Mouse (Mus musculus): ENCODE results near the gene Lysmd1. TPM values are rescaled to one million over a fixed set of nuclear protein-coding genes. Genes with fewer than 3 reads are reported as not detected.
A peak's percentile ranks its signal among the peaks of the same experiment; 100 is the strongest.

Gene Lysmd1
- polyA plus RNA-seq, 1 experiment: not detected

DNA sequence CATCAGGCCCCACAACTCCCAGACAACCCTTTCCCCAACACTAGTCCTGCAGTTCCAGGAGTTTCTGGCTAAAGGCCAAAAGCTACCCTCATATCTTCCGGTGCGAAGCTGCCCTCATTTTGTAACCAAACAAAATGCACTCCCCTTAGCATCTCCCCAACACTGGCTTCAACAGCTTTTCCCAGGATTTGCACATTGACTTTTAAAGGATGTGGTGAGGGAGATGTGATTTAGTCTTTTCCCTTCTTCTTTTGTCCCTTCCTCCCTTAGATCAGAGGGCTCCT lies 28.4 kb downstream of the Lysmd1 start:
- peaks cover 29% of the 10 kb centered on the region for H3K4me1 ChIP-seq (ENCODE audit: control insufficient read depth, insufficient read depth, low read length)
- TF ChIP-seq CTCF (IDR thresholded peaks at IDR 0.05; ENCODE audit: insufficient read depth, low read depth, low read length) (no peak), POLR2A (IDR thresholded peaks at IDR 0.05; ENCODE audit: insufficient read depth, low read depth, low read length) (no peak)
- H3K4me3 ChIP-seq (ENCODE audit: insufficient read depth, low read depth, low read length): no peak overlapping the region
- H3K27ac ChIP-seq (ENCODE audit: insufficient read depth, low read depth, low read length): peak overlapping the region; percentile 15; the same call in 1 of the 2 replicates
- WGBS: 35% methylated on average over 2 of the region's 2 CpGs

DNA sequence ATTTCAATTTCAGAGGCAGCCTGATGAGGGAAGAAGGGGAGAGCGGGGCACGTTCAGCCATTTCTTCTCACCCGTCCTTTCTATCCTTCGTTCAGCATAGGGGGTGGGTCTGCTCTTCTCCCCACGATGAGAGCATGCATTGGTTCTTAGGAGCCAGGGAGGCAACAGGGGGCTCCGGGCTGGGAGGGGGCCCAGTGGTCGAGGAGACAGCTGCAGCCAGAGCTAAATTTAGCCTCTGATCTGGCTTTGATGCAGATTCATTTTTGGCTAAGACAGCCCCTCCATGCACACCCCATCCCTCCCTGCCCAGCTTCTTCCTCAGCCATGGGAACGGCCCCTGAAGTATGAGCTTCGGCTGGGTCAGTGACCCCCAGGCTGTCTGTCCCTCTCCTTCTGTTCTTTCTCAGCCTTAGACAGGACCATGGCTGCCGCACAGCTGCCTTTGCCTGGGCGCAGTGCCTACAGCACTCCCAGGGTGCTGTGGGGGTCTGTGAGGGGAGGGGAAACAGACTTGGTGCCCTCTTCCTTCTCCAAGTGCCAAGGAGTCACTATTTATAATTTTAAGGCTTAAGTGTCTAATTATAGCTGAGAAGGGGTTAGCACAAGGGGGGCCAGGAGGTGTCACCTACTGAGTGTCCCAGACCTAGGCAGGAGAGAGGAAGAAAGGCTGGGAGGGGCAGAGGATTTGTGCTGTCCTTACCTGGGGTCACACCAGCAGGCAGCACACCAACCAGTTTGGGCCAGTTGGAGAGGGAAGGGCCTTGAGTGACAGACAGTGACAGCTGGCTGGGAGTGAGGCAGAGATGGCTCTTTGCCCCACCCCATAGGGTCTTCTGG lies 29.7 kb downstream of the Lysmd1 start:
- no peak overlapping the region for H3K4me3 ChIP-seq (ENCODE audit: insufficient read depth, low read depth, low read length)
- H3K27ac ChIP-seq (ENCODE audit: insufficient read depth, low read depth, low read length): 0 out of 2 replicates have a peak overlapping the region, but pooled peaks have one; percentile 31
- TF ChIP-seq POLR2A (IDR thresholded peaks at IDR 0.05; ENCODE audit: insufficient read depth, low read depth, low read length): no peak
- TF ChIP-seq CTCF (IDR thresholded peaks at IDR 0.05; ENCODE audit: insufficient read depth, low read depth, low read length): no peak
- H3K4me1 ChIP-seq (ENCODE audit: control insufficient read depth, insufficient read depth, low read length): peaks cover 29% of the 10 kb centered on the region
- WGBS: 41% methylated on average over 11 of the region's 11 CpGs

DNA sequence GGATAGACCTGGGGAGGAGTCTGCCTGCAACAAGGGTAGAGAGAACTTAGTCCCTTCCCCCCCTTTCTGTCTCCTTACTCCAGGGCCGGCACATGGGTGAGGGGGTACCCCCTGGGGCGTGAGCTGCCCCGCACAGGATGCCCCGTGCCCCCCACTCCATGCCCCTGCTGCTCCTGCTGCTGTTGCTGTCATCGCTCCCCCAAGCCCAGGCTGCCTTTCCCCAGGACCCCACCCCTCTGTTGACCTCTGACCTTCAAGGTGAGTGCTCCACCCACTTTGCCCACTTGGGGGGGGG lies 30.3 kb downstream of the Lysmd1 start:
- peaks cover 29% of the 10 kb centered on the region for H3K4me1 ChIP-seq (ENCODE audit: control insufficient read depth, insufficient read depth, low read length)
- H3K4me3 ChIP-seq (ENCODE audit: insufficient read depth, low read depth, low read length): no peak overlapping the region
- 71% methylated on average over 5 of the region's 5 CpGs for WGBS
- TF ChIP-seq POLR2A (IDR thresholded peaks at IDR 0.05; ENCODE audit: insufficient read depth, low read depth, low read length) (no peak), CTCF (IDR thresholded peaks at IDR 0.05; ENCODE audit: insufficient read depth, low read depth, low read length) (no peak)
- no peak overlapping the region for H3K27ac ChIP-seq (ENCODE audit: insufficient read depth, low read depth, low read length)

DNA sequence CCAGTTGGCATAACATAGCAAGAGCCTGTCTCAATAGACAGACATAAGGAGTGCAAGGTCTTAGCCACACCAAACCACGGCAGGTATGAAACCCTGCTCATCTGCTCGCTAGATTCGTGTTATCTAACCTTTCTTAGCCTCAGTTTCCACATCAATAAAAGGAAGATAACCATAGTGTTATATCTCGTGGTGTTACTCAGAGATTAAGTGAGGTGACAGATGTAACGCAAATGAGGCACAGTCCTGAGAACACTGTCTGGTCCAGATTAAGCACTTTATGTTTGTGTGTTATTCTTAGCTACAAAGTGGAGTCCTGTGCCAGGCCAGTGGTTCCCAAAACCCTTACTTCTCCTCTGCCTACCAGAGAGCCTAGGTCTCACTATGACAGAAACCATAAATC lies 31.0 kb downstream of the Lysmd1 start:
- Histone ChIP-seq H3K27ac (ENCODE audit: insufficient read depth, low read depth, low read length) (no peak overlapping the region), H3K4me3 (ENCODE audit: insufficient read depth, low read depth, low read length) (no peak overlapping the region), H3K4me1 (ENCODE audit: control insufficient read depth, insufficient read depth, low read length) (peaks cover 25% of the 10 kb centered on the region)
- TF ChIP-seq CTCF (IDR thresholded peaks at IDR 0.05; ENCODE audit: insufficient read depth, low read depth, low read length): no peak
- no peak for TF ChIP-seq POLR2A (IDR thresholded peaks at IDR 0.05; ENCODE audit: insufficient read depth, low read depth, low read length)
- 86% methylated on average over 5 of the region's 5 CpGs for WGBS

DNA sequence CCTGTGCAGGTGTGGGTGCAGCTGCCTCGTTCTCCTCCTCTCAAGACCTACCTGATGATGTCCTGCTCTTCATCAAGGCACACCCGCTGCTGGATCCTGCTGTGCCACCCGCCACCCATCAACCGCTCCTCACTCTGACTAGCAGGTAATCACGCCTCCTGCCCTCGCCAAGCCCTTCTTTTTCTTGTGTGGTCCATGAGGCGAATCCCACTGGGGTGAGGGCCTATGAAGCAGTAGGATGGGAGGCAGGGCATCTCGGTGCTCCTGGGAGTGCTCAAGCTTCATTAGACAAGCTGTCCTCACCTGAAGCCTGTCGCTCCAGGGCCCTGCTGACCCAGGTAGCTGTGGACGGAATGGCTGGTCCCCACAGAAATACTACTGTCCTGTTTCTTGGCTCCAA lies 36.1 kb downstream of the Lysmd1 start:
- no peak for TF ChIP-seq POLR2A (IDR thresholded peaks at IDR 0.05; ENCODE audit: insufficient read depth, low read depth, low read length)
- no peak for TF ChIP-seq CTCF (IDR thresholded peaks at IDR 0.05; ENCODE audit: insufficient read depth, low read depth, low read length)
- 91% methylated on average over 10 of the region's 10 CpGs for WGBS
- H3K4me3 ChIP-seq (ENCODE audit: insufficient read depth, low read depth, low read length): no peak overlapping the region
- no peak overlapping the region for H3K27ac ChIP-seq (ENCODE audit: insufficient read depth, low read depth, low read length)
- H3K4me1 ChIP-seq (ENCODE audit: control insufficient read depth, insufficient read depth, low read length): peaks cover 10% of the 10 kb centered on the region

DNA sequence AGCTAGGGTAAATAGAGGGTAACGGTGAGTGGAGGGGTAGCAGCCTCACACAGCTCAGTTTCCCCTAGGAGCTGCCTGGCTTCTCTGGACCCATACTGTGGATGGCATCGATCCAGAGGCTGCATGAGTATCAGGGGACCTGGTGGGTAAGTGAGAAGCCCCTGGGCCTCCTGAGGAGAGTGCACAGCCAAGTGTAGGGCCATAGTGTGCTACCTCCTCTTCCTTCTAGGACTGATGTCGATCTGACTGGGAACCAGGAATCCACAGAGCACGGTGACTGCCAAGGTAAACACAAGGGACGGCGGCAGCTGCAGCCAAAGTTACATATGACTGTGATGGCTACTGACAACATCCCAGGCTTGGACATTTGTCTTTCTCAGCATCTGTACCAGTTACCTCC lies 37.2 kb downstream of the Lysmd1 start:
- Histone ChIP-seq H3K4me1 (ENCODE audit: control insufficient read depth, insufficient read depth, low read length) (peaks cover 10% of the 10 kb centered on the region), H3K4me3 (ENCODE audit: insufficient read depth, low read depth, low read length) (no peak overlapping the region), H3K27ac (ENCODE audit: insufficient read depth, low read depth, low read length) (no peak overlapping the region)
- WGBS: 91% methylated on average over 6 of the region's 6 CpGs
- no peak for TF ChIP-seq CTCF (IDR thresholded peaks at IDR 0.05; ENCODE audit: insufficient read depth, low read depth, low read length)
- no peak for TF ChIP-seq POLR2A (IDR thresholded peaks at IDR 0.05; ENCODE audit: insufficient read depth, low read depth, low read length)

DNA sequence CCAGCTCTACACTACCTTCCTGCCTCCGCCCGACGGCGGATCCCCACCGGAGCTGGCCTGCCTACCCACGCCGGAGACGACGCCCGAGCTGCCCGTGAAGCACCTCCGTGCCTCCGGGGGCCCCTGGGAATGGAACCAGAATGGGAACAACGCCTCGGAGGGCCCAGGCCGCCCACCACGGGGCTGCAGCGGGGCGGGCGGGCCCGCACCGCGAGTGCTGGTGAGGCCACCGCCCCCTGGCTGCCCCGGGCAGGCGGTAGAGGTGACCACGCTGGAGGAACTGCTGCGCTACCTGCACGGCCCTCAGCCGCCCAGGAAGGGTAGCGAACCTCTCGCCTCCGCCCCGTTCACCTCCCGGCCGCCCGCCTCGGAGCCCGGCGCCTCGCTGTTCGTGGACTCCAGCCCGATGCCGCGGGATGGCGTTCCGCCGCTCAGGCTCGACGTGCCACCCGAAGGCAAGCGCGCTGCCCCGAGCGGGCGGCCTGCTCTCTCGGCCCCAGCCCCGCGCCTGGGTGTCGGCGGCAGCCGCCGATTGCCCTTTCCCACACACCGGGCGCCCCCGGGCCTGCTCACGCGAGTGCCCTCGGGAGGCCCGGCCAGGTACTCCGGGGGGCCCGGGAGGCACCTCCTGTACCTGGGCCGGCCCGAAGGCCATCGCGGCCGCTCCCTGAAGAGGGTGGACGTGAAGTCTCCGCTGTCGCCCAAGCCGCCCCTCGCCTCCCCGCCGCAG lies 38.8 kb downstream of the Lysmd1 start:
- Histone ChIP-seq H3K27ac (ENCODE audit: insufficient read depth, low read depth, low read length) (no peak overlapping the region), H3K4me1 (ENCODE audit: control insufficient read depth, insufficient read depth, low read length) (peaks cover 14% of the 10 kb centered on the region), H3K4me3 (ENCODE audit: insufficient read depth, low read depth, low read length) (no peak overlapping the region)
- WGBS: 57% methylated on average over 84 of the region's 84 CpGs
- TF ChIP-seq POLR2A (IDR thresholded peaks at IDR 0.05; ENCODE audit: insufficient read depth, low read depth, low read length): no peak
- TF ChIP-seq CTCF (IDR thresholded peaks at IDR 0.05; ENCODE audit: insufficient read depth, low read depth, low read length): no peak

DNA sequence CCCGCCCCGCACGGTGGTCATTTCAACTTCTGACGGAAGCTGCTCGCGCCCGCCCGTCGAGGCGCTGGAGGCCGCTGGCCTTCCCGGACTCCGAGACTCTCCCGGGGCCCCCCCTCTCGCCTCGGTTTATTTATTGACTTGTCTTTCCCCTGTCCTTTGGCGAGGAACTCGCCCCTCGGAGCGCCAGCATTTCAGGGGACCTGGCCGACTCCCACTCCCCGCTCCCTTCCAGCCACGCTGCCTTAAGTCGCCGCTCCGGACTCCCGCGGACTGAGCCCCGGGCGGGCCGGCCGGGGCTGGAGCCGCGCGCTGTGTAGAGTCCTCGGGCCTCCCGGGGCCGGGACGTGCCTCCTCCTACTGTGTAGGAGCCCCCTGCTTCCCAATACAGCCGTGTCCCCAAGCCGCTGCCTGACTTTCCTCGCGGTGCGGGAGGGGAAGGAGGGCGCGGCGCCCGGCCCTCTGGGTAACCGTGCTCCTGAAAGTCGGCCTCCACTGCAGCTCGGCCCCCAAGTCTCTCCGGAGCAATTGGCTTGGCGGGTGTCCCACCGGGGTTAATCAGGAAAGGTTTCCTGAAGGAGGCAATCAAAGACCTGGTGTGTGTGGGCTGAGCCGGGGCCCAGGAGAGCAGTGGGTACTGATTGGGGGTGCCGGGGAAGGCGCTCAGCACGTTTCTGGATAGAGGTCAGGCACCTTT lies 39.5 kb downstream of the Lysmd1 start:
- peak overlapping the region; percentile 12 for H3K4me3 ChIP-seq (ENCODE audit: insufficient read depth, low read depth, low read length)
- 43% methylated on average over 58 of the region's 58 CpGs for WGBS
- TF ChIP-seq CTCF (IDR thresholded peaks at IDR 0.05; ENCODE audit: insufficient read depth, low read depth, low read length) (no peak), POLR2A (IDR thresholded peaks at IDR 0.05; ENCODE audit: insufficient read depth, low read depth, low read length) (no peak)
- H3K27ac ChIP-seq (ENCODE audit: insufficient read depth, low read depth, low read length): no peak overlapping the region
- H3K4me1 ChIP-seq (ENCODE audit: control insufficient read depth, insufficient read depth, low read length): peaks cover 14% of the 10 kb centered on the region
